Mouse (Mus musculus): ENCODE data around the gene Snx20. TPM values are rescaled to one million over a fixed set of nuclear protein-coding genes. Genes with fewer than 3 reads are reported as not detected.
"Not testable (repeated sequence)": the region's sequence is repeated elsewhere in the genome, so short reads cannot be mapped to it uniquely, and the experiment has no call there.

Gene Snx20
- 3.7 and 3.8 TPM in 2 replicates for polyA plus RNA-seq (2012; rRNA removed)

DNA sequence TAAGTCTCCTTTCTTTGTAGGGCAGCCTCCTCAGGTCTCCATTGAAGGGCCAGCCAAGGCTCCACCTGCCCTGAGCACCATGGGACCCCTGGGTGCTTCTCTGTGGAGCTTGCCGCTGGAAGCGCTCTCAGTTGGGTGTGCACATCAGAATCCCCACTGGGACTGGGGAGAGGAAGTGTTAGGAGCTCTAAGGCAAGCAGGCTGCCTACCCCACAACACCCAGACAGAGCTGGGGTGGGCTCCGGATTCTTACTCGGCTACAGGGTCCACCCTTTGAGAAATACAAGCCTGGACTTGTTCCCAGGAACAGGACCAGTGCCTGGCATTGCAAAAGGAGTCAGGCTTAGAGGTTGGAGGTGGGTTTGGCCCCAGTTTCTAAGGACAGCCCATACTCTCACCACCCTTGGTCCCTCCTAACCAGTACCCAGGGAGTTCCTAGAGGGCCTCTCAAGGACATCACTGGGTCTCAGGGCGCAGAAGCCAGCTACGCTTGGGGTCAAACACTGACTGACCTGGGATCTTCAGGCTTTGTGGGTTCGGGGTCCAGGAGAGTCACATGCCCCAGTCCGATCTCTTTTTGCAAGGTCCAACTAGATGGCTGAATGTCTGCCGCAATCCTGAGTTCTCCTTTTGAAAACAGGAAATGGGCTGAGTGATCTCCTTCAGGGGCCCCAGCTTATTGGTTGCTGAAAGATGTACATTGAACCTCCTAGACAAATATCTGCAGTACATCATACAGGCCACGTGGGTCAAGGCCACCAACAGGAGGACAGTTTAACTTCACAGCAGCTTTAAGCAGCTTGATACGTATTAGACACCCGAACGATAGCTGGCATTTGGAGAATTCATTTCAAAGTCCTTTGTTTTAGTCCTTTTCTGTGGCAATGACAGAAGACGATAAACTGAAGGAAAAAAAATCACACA lies at the start of gene Snx20:
Gene Snx20 (minus strand): TSS at position 655 of the 924 bp plus-strand sequence.
- DNase-seq (ENCODE audit: low read depth) = no peak

DNA sequence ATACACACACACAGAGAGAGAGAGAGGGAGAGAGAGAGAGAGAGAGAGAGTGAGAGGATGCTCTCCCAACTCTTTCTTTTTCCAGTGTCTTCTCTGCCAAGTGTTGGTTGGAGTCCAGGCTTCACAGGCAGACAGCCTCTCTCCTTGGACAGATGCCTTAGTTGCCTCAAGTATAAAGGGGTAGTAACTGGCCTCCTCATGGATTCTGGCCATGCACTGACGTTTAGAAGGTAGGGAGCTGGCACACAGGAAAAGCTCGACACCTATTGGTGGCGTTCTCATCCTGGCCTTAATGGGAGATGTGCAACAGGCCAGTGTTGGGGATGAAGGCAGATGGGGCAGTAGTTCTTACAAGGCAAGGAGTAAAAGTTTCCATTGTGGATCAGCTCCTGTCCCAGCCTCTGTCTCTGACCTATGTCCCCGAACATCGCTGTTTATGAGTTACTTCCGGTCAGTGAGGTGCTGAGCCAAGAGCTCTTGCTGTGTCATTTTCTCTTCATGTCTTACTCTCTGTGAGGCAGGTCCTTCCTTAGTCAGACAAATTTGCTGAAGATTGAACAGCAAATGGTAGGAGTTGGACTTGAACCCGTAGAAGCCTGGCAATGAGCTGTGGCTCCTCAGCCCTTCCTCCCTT lies 47.8 kb upstream of the Snx20 start:
- DNase-seq (ENCODE audit: low read depth) = no peak

DNA sequence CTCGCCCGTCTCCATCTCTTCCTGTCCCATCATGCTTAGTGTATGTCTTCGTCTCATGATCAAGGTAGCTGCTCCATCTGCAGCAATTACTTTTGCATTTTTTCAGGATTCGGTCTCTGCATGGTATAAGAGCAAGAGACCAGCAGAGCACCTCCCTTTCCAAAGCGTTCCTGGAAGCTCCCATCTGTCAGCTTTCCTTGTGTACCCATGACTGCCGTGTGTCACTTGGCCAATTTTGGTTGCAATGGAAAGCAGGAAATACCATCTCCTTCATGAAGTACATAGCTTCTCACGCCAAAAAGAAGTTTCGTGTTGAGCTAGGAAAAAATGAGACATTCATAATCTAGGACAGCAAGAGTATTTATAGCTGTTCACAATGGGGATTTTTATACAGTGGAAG lies 45.1 kb upstream of the Snx20 start:
- no peak for DNase-seq (ENCODE audit: low read depth)

DNA sequence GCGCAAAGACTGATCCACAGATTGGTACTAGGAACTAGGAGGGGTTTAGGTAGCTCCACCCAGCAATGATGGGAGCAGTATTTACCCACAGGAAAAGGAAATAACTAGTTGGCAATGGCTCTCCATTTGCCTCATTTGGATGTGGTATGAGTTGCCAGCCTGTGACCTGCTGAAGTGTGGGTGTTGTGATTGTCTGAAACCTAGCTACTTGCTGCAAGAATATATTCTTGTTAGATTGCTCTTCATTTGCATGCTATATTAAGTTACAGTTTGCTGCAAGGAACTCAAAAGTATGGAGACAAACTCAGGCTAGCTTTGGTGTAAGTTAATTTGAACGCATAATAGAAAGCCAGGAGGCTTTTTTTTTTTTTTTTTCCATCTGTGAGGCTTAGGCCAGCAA lies 44.6 kb upstream of the Snx20 start:
- no peak for DNase-seq (ENCODE audit: low read depth)

DNA sequence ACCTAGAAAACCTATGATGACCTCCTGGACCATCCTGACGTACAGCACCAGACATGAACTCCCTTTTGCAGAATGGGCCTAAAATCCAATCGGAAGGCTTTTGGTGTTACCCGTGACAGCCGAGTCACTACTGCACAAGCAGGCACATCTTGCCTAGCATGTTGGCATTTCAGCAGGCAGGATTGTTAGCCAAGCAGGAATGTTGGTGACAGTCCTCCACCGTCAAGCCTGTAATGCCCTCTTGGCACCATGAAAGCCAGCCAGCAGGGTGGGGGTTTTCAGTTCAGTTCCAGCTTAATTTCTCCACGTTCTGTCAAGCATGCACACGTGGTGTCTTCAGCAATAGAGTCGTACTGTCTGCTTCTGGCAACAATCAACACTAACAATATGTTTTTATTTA lies 41.1 kb upstream of the Snx20 start:
- DNase-seq (ENCODE audit: low read depth) = no peak

DNA sequence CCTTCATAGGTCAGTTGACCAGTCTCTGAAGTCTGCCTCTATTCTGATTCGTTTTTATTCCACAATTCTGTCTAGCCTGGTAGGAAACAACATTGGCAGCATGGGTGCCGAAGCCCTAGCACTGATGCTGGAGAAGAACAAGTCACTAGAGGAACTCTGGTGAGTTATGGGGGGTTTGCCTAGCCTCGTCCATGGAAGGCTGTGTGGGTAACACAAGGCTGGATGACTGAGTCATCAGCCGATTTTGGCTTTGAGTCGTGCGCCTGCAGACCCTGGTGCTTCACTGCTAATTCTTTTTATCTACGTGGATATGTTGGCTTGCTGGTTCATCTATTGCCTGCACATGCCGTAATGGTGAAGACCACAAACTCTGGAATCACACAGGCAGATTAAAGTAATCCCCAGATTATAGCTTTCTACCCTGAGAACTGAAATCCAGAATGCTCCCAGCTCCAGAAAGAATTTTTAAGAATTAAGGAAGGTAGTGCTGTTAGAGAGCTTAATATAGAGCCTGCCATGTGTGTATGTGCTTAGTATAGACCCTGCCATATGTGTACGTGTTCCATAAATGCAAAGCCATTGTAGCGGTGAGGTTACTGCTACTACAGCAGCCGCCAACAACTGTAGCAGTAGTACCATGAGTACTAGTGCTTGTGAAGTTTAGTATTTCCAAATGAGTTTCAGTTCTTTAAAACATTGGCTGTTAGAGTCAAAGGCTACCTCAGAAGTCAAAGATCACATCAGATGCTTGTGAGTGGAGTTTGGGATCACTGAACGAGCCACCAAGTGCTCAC lies 39.6 kb upstream of the Snx20 start:
- DNase-seq (ENCODE audit: low read depth) = no peak

DNA sequence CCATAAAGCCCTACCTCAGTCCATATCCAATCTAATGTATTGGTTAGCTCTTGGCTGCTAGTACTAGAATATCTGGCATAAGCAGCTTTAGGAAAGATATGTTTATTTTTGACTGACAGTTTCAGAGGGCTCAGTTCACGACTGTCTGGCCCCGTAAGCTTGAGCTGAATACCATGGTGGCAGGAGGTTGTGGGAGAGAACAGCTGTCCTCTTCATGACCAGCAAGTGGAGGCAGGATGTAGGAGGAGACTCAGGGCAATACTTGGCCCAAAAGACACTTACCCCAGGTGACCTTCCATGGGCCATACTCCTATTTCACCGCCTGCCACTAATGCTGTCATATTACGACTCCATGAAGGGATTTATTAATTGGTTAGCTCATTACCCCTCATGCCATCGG lies 37.9 kb upstream of the Snx20 start:
- no peak for DNase-seq (ENCODE audit: low read depth)

DNA sequence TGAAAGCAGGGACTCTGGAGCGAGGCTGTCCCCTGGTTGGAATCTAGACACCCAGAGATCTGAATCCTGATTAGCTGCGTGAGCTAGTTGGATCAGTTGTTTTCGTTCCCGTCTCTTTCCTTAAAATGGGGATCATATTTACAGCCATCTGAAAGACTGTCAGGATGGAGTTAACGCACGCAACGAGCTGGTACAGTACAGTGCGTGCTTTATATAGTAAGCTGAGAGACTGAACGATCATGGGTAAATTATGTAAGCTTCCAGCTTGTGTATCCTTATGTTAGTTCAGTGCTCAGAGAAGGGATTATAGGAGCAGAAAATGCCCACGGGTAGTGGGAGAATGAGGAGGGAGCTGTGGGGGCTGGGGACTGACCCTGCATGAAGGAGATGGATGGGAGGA lies 35.6 kb upstream of the Snx20 start:
- no peak for DNase-seq (ENCODE audit: low read depth)

DNA sequence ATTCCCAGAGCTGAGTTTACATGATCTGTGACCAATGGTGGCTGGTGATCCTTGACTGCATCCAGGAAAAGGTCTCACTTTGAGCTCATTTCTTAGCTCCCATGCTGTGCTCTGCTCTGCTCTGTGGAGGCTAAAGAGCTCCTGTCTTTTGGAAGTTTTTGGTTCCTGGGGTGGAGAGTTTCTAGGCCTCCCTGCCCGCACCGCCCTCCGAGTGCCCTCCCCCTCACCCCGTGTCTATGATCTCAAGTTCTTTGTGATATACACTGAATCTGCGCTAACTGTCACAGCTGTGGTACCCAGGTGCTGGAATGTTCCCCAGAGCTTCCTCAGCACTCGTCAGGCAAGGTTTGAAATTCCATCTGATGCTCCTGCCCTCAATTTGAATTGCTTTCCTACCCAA lies 34.9 kb upstream of the Snx20 start:
- no peak for DNase-seq (ENCODE audit: low read depth)

DNA sequence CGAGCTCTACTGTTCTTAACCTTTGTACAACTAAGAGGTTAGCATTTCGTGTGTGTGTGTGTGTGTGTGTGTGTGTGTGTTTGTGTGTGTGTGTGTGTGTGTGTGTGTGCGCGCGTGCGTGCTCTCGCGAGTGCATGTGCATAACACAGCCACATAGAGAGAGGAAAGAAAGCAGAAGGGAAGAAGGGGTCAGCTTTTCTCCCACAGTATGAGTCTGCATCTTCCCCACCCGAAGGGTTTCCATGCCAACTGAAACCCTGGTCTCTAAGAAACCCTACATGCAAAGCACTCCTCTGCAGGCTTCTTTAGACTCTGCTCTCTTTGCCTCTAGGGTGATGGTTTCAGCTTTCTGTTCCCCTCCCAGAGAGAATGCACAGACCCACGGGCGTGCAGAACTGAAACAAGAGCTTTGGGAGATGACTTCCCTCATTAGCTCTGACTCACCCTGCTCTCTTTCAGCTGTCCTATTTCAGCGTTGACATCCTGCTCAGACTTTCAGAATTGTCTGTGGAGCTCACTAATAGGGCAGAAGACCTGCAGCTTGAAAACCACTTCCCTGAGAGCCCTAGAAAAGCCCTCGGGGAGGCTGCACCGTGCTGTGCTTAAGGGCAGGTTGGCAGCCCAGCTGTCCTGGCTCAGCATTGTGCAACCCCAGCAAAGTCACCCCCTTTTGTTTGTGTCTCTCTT lies 32.6 kb upstream of the Snx20 start:
- DNase-seq (ENCODE audit: low read depth) = no peak

DNA sequence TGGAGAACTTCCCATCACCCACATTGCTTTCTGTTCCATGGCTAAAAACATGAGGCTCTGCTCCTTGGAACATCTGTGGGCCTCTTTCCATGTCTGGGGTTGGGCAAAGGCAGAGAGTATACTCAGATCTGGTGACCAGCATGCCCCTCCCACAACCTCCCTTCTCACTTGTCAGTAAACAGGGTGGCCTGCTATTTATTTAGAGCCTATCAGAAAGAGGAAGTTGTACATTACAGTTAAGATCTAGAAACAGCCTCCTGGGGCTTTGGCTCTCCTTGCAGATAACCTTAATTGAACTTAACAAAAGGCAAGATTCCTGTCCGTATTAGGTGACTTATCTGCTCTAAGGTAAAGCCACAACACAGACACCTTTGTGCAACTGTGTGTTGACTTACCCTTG lies 30.5 kb upstream of the Snx20 start:
- DNase-seq (ENCODE audit: low read depth) = no peak

DNA sequence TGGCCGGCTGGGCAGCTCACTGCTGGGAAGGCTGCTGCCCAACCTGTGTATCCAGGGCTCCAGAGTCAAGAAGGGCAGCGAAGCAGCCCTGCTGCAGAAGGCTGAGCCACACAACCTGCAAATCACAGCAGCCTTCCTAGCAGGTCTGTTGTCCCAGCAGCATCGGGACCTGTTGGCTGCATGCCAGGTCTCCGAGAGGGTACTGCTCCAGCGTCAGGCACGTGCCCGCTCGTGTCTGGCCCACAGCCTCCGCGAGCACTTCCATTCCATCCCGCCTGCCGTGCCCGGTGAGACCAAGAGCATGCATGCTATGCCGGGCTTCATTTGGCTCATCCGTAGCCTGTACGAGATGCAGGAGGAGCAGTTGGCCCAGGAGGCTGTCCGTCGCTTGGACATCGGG lies 29.0 kb upstream of the Snx20 start:
- DNase-seq (ENCODE audit: low read depth) = no peak

DNA sequence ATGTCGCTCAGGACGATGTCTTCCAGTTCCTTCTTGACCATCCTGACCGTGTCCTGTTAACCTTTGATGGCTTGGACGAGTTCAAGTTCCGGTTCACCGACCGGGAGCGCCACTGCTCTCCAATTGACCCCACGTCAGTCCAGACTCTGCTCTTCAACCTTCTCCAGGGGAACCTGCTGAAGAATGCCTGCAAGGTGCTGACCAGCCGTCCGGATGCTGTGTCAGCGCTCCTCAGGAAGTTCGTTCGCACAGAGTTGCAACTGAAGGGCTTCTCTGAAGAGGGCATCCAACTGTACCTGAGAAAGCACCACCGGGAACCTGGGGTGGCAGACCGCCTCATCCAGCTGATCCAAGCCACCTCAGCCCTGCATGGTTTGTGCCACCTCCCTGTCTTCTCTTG lies 28.2 kb upstream of the Snx20 start:
- no peak for DNase-seq (ENCODE audit: low read depth)

DNA sequence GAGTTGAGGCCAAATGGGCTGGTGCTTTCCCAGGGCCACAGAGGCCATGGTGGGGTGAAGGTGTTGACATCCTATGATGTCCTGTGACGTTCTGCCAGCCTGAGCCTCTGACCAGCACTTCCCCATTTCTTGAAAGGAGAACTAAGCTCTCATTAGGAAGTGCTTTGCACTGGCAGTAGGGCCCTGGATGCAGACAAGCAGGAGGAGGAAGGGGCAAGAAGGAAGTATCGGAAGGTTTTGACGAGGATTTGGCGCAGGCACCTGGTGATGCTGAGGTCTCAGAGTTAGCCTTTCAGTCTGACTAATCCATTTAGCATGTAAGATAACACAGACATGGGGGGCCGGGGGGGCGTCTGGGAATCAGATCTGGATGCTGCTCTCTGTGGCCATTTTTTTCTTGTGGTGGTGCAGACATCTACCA lies 26.5 kb upstream of the Snx20 start:
- DNase-seq (ENCODE audit: low read depth) = no peak

DNA sequence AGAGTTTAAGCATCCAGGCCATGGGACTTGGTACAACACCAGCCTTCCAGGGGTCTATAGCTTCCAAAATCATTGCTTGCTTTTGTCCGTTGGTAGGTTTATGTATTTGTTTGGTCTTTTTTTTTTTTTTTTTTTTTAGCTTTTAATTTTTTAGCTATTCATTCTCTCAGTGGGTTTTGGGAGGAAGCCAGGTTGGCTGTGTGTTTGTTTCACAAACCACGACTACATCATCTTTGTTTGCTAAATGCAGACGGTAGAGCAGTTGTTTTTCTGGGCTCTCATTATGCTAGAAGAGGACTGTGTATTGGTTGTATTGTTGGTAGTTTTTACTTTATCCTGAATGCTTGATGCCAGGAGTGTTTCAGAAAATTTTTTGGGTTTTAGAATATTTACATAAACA lies 23.9 kb upstream of the Snx20 start:
- no peak for DNase-seq (ENCODE audit: low read depth)

DNA sequence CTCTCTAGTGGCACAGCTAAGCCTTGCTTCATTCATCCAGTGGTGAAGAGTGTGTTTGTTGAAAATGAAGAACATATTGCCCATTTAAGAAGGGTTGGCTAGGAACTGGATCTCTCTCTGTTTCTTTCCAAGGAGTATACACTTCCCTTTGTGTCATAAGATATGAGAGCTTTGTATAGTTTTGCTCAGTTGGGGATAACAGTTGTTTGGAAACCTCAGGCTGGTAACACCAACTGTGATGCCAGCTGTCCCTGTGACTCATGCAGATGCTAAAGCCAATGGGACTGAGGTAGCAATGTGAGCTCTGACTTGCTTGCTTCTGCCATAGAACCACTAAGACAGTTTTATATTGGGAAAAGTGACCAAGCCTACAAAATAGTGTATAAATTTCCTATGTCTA lies 19.4 kb upstream of the Snx20 start:
- no peak for DNase-seq (ENCODE audit: low read depth)

DNA sequence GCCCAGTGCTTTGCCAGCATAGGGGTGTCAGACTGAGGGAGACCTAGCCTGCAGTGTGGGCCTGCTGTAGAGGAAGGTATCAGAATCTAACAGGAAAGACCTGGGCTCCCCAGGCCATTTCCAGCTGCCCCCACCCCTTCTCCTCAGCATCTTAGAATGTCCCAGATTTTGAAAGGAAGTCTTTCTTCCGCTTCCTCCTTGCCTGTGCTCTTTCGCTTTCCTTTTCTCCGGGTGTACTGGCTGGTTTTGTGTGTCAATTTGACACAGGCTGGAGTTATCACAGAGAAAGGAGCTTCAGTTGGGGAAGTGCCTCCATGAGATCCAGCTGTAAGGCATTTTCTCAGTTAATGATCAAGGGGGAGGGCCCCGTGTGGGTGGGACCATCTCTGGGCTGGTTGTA lies 15.2 kb upstream of the Snx20 start:
- DNase-seq (ENCODE audit: low read depth) = not testable (repeated sequence)

DNA sequence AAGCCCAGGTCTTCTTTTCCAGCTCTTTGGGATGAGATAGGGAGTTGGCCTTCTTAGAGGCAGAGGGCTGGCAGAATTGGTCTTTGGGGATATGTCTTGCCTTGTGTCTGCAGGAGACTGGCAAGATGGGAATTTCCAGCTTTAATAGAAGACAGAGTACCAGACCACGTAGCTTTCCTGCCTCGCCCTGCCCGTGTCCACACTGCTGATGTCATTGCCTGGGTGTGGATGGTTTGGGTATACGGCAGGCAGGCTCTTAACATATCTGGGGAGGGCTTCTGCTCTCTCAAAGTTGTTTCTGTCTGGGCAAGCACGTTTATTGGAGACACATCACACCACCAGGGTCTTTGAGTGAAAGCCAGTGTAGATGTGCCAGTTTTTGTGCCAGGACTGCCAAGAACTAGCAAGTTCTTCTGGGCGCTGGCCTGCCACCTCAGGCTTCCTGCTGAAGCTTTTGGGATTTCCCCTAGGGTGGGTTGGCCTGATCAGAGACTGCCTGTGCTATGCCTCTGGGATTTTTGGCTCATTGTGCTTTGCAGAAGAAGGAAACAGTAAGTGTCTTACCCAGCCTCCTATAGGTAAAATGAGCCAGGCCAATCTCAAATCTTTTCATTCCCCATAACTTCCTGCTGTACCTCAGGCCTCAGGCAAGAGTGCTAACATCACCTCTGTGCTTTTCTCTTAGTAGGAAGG lies 14.2 kb upstream of the Snx20 start:
- DNase-seq (ENCODE audit: low read depth) = no peak

DNA sequence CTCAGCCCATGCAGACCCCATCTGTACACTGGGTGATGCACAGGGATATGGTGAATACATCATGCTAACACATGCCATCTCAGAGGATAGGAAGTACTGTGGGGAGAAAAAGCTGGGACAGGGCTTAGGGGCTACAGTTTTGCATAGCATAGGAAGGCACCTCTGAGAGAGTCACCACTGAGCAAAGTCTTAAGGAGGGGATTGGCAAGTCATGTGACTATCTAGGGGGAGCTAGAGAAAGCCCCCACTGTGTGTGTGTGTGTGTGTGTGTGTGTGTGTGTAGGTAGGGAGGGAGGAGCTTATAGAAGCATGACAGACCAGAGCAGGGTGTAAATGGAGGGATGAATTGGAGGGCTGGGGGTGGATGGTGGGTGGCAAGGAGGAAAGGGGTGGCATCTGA lies 12.4 kb upstream of the Snx20 start:
- DNase-seq (ENCODE audit: low read depth) = no peak

DNA sequence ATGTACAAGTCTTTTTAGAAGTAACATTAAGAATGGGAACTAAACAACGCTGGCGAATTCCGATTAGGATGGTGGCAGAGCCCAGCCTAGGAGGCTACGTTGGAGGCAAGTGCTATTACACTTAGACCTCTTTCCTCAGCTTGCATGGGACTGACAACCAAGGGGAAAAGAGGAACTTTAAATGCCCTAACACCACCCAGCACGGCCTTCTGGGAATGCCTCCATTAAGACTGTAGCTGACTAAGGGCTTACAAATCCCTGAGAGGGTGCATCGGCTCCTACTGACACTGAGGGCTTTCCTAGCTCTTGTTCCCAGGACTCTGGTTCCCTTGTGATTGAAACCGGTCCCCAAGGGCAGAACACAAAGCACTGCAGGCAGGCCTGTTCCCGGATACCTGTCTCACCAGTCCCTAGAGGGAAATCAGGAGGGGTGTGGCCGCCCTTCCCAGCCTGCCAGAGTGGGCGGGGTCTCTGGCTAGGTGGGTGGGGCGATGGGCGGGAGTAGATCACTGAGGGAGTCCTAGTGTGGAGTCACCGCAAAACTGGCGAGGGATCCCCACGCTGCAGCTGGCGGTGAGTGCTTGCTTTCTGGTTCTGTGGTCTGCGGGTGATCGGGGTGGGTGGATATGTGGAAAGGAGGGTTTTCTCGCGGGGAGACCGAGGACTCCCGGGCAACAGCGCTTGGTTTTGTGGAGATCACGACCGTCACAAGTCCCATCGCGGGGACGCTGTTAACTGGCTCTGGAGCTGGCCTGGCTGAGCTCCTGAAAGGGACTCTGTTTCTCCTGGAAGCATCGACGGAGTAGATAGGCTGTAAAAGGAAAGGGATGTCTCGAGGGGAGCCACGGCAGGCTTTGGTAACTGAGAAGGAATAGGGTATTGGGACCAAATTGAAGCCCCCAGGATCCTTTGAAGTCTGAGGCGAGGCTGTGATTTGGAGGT lies 11.2 kb upstream of the Snx20 start, which contains the start of gene Nod2:
Gene Nod2 (plus strand): TSS at position 479 of the 942 bp plus-strand sequence.
- no peak for DNase-seq (ENCODE audit: low read depth)
